Mouse (Mus musculus): ENCODE data around the gene Upk1a.

GRCm38 (mm10) chr7:30596811-30597210, 15.8 kb downstream of the Upk1a start:
- TF ChIP-seq CTCF (conservative IDR thresholded peaks at IDR 0.05; ENCODE audit: low read length) (no peak), POU5F1 (IDR thresholded peaks at IDR 0.05; ENCODE audit: borderline replicate concordance, low read length) (no peak), NANOG (IDR thresholded peaks at IDR 0.05; ENCODE audit: borderline replicate concordance, low read length) (no peak)
